Mouse (Mus musculus) stomach, embryonic 16.5 days (tissue): ENCODE measurements around the gene Mocs1. TPM values are rescaled to one million over a fixed set of nuclear protein-coding genes. Genes with fewer than 3 reads are reported as not detected.

Experiments used
- ATAC-seq: fragments of 200-750 bp; cut with Nextera tagmentation; 2 replicates; pipeline ENCODE4 v1.8.0; 2017; ENCODE audit warnings: moderate number of reproducible peaks, moderate TSS enrichment; ENCODE audit not compliant: insufficient read depth, low FRiP score
- H3K27ac ChIP-seq: fragments of 300-500 bp; sonication (generic); 2 replicates; pipeline ENCODE4 v1.5.1; 2014; ENCODE audit warnings: low read length
- H3K27me3 ChIP-seq: fragments of 300-500 bp; sonication (generic); 2 replicates; pipeline ENCODE4 v1.6.1; 2014; ENCODE audit warnings: low read length, control low read depth, mixed read lengths; ENCODE audit not compliant: control insufficient read depth, insufficient read depth
- H3K36me3 ChIP-seq: fragments of 300-500 bp; sonication (generic); 2 replicates; pipeline ENCODE4 v1.6.1; 2014; ENCODE audit warnings: low read length; ENCODE audit not compliant: control insufficient read depth, insufficient read depth
- H3K4me1 ChIP-seq: fragments of 300-500 bp; sonication (generic); 2 replicates; pipeline ENCODE4 v1.6.1; 2014; ENCODE audit warnings: low read length, control low read depth, mixed read lengths; ENCODE audit not compliant: control insufficient read depth, insufficient read depth
- H3K4me2 ChIP-seq: fragments of 300-500 bp; sonication (generic); 2 replicates; pipeline ENCODE4 v1.6.1; 2014; ENCODE audit warnings: low read depth, low read length, mixed read lengths
- H3K4me3 ChIP-seq: fragments of 300-500 bp; sonication (generic); replicated peaks from 2 replicates; pipeline ENCODE4 v1.5.1; 2014; ENCODE audit warnings: mild to moderate bottlenecking, low read length
- H3K9ac ChIP-seq: fragments of 300-500 bp; sonication (generic); 2 replicates; pipeline ENCODE4 v1.6.1; 2014; ENCODE audit warnings: low read length
- H3K9me3 ChIP-seq: fragments of 300-500 bp; sonication (generic); replicated peaks from 2 replicates; pipeline ENCODE4 v1.6.1; 2016; ENCODE audit warnings: low read length, control low read depth; ENCODE audit not compliant: control insufficient read depth
- WGBS: fragments of 180-500 bp; shearing (Covaris S2); extraction: QIAGEN DNeasy Blood & Tissue Kit; methylation state at CpG from one replicate; pipeline ENCODE4 v1.1.7; 2014; 5-methylcytosine and 5-hydroxymethylcytosine counted together
- polyA plus RNA-seq: library from polyadenylated mRNA; unstranded; fragments of >200 nt; fragmentation: Nextera tagmentation; extraction: Ambion mirVana; gene quantifications from 2 replicates; pipeline ENCODE4 v1.2.1, GENCODE M21; 2015

The Mocs1 gene
- polyA plus RNA-seq, 1 experiment from 2014 or later = 8.2 TPM

- Histone ChIP-seq H3K4me2 (no peak overlapping the region), H3K27ac (no peak overlapping the region), H3K9me3 (no peaks in the 10 kb centered on the region), H3K36me3 (no peaks in the 10 kb centered on the region), H3K4me1 (no peaks in the 10 kb centered on the region), H3K9ac (no peak overlapping the region), H3K27me3 (no peaks in the 10 kb centered on the region), H3K4me3 (no peak overlapping the region)
- no peak for ATAC-seq
- WGBS = 73% methylated on average over 5 of the region's 5 CpGs
These were observed 22.2 kb upstream of the Mocs1 start for GRCm38 (mm10) chr17:49405927-49406326.

GRCm38 (mm10) chr17:49412974-49413373, 15.2 kb upstream of the Mocs1 start:
- H3K36me3 ChIP-seq = no peaks in the 10 kb centered on the region
- no peak overlapping the region for H3K4me2 ChIP-seq
- ATAC-seq = no peak
- WGBS = 82% methylated on average over 5 of the region's 5 CpGs
- no peaks in the 10 kb centered on the region for H3K9me3 ChIP-seq
- H3K4me3 ChIP-seq = no peak overlapping the region
- H3K4me1 ChIP-seq = no peaks in the 10 kb centered on the region
- H3K27ac ChIP-seq = no peak overlapping the region
- H3K9ac ChIP-seq = no peak overlapping the region
- no peaks in the 10 kb centered on the region for H3K27me3 ChIP-seq

GRCm38 (mm10) chr17:49413554-49413953, 14.6 kb upstream of the Mocs1 start:
- Histone ChIP-seq H3K9ac (no peak overlapping the region), H3K27me3 (no peaks in the 10 kb centered on the region), H3K27ac (no peak overlapping the region), H3K4me2 (no peak overlapping the region), H3K9me3 (no peaks in the 10 kb centered on the region), H3K4me1 (no peaks in the 10 kb centered on the region), H3K36me3 (no peaks in the 10 kb centered on the region), H3K4me3 (no peak overlapping the region)
- ATAC-seq = no peak
- 62% methylated on average over 3 of the region's 3 CpGs for WGBS

GRCm38 (mm10) chr17:49416228-49416627, 11.9 kb upstream of the Mocs1 start:
- Histone ChIP-seq H3K4me2 (no peak overlapping the region), H3K36me3 (no peaks in the 10 kb centered on the region), H3K27ac (no peak overlapping the region), H3K4me3 (no peak overlapping the region), H3K9me3 (no peaks in the 10 kb centered on the region), H3K27me3 (no peaks in the 10 kb centered on the region), H3K9ac (no peak overlapping the region), H3K4me1 (no peaks in the 10 kb centered on the region)
- ATAC-seq = no peak
- 69% methylated on average over 3 of the region's 3 CpGs for WGBS

- Histone ChIP-seq H3K27me3 (no peaks in the 10 kb centered on the region), H3K4me1 (no peaks in the 10 kb centered on the region), H3K9me3 (no peaks in the 10 kb centered on the region), H3K36me3 (no peaks in the 10 kb centered on the region), H3K4me2 (no peak overlapping the region), H3K27ac (no peak overlapping the region), H3K4me3 (no peak overlapping the region), H3K9ac (no peak overlapping the region)
- WGBS = 37% methylated on average over 6 of the region's 6 CpGs
- ATAC-seq = no peak
These were observed 8.3 kb upstream of the Mocs1 start for GRCm38 (mm10) chr17:49419813-49420212.

- Histone ChIP-seq H3K27ac (no peak overlapping the region), H3K4me3 (no peak overlapping the region), H3K27me3 (no peaks in the 10 kb centered on the region), H3K9me3 (no peaks in the 10 kb centered on the region), H3K36me3 (no peaks in the 10 kb centered on the region), H3K9ac (no peak overlapping the region), H3K4me1 (no peaks in the 10 kb centered on the region), H3K4me2 (no peak overlapping the region)
- ATAC-seq = no peak
- 59% methylated on average over 3 of the region's 3 CpGs for WGBS
These were observed 5.7 kb upstream of the Mocs1 start for GRCm38 (mm10) chr17:49422286-49423066.

GRCm38 (mm10) chr17:49423067-49423325, 5.2 kb upstream of the Mocs1 start:
- H3K9ac ChIP-seq = no peak overlapping the region
- H3K9me3 ChIP-seq = no peaks in the 10 kb centered on the region
- no peak overlapping the region for H3K27ac ChIP-seq
- no peaks in the 10 kb centered on the region for H3K4me1 ChIP-seq
- H3K36me3 ChIP-seq = no peaks in the 10 kb centered on the region
- no peak overlapping the region for H3K4me3 ChIP-seq
- H3K4me2 ChIP-seq = no peak overlapping the region
- H3K27me3 ChIP-seq = no peaks in the 10 kb centered on the region
- ATAC-seq = no peak
- 66% methylated on average over 2 of the region's 2 CpGs for WGBS

- no peaks in the 10 kb centered on the region for H3K27me3 ChIP-seq
- H3K4me2 ChIP-seq = no peak overlapping the region
- no peak overlapping the region for H3K4me3 ChIP-seq
- no peak overlapping the region for H3K9ac ChIP-seq
- WGBS = 96% methylated on average over 3 of the region's 3 CpGs
- no peaks in the 10 kb centered on the region for H3K36me3 ChIP-seq
- H3K4me1 ChIP-seq = peaks cover 2% of the 10 kb centered on the region; the same call in 1 of the 2 replicates
- ATAC-seq = no peak
- no peaks in the 10 kb centered on the region for H3K9me3 ChIP-seq
- no peak overlapping the region for H3K27ac ChIP-seq
These were observed 4.3 kb upstream of the Mocs1 start for GRCm38 (mm10) chr17:49423872-49424271.

- H3K4me1 ChIP-seq = peaks cover 27% of the 10 kb centered on the region
- no peaks in the 10 kb centered on the region for H3K27me3 ChIP-seq
- peak overlapping the region; percentile 36 for H3K4me2 ChIP-seq
- H3K9me3 ChIP-seq = no peaks in the 10 kb centered on the region
- H3K9ac ChIP-seq = no peak overlapping the region
- no peaks in the 10 kb centered on the region for H3K36me3 ChIP-seq
- H3K4me3 ChIP-seq = peak overlapping the region; percentile 83; the same call in 1 of the 2 replicates
- no peak overlapping the region for H3K27ac ChIP-seq
- ATAC-seq = 0 out of 2 replicates have a peak, but pooled peaks have one; percentile 2
- WGBS = 16% methylated on average over 9 of the region's 9 CpGs
These were observed 427 bp upstream of the Mocs1 start for GRCm38 (mm10) chr17:49427631-49428238.
